Mouse (Mus musculus): ENCODE measurements at regions not wholly inside any gene's neighbourhood (a gene's known extent, or its start where the extent isn't known, plus 50 kb on each side); places are given as distances from the start of the nearest gene placed in this dataset.
A peak's percentile ranks its signal among the peaks of the same experiment; 100 is the strongest.

GRCm38 (mm10) chr11:24502722-24503424 is 425.0 kb downstream of the Bcl11a start:
- DNase-seq (ENCODE audit: low spot score in 2 of 2) = no peak

GRCm38 (mm10) chr11:24515568-24515967 is 437.7 kb downstream of the Bcl11a start:
- DNase-seq (ENCODE audit: low spot score in 2 of 2) = no peak

- DNase-seq (ENCODE audit: low spot score in 2 of 2) = peak in 1 of 2 experiments; percentile 25
Measured at GRCm38 (mm10) chr11:24535462-24535861, 457.6 kb downstream of the Bcl11a start.

- DNase-seq (ENCODE audit: low spot score in 2 of 2) = no peak
Measured at GRCm38 (mm10) chr11:24537721-24538120, 459.9 kb downstream of the Bcl11a start.

GRCm38 (mm10) chr11:24569655-24570054 is 491.8 kb downstream of the Bcl11a start:
- no peak for DNase-seq (ENCODE audit: low spot score in 2 of 2)

GRCm38 (mm10) chr11:24613529-24613928 is 535.7 kb downstream of the Bcl11a start:
- no peak for DNase-seq (ENCODE audit: low spot score in 2 of 2)

- DNase-seq (ENCODE audit: low spot score in 2 of 2) = no peak
Measured at GRCm38 (mm10) chr11:24615436-24615835, 537.6 kb downstream of the Bcl11a start.

- no peak for DNase-seq (ENCODE audit: low spot score in 2 of 2)
Measured at GRCm38 (mm10) chr11:24618586-24618985, 540.7 kb downstream of the Bcl11a start.

GRCm38 (mm10) chr11:24619021-24619420 is 541.2 kb downstream of the Bcl11a start:
- DNase-seq (ENCODE audit: low spot score in 2 of 2) = no peak

- peak in 1 of 2 experiments; percentile 19 for DNase-seq (ENCODE audit: low spot score in 2 of 2)
Measured at GRCm38 (mm10) chr11:24628619-24629018, 550.8 kb downstream of the Bcl11a start.

- DNase-seq (ENCODE audit: low spot score in 2 of 2) = no peak
Measured at GRCm38 (mm10) chr11:24629431-24629830, 551.6 kb downstream of the Bcl11a start.

GRCm38 (mm10) chr11:24630403-24630900 is 552.6 kb downstream of the Bcl11a start:
- no peak for DNase-seq (ENCODE audit: low spot score in 2 of 2)

GRCm38 (mm10) chr11:24631651-24632050 is 553.8 kb downstream of the Bcl11a start:
- DNase-seq (ENCODE audit: low spot score in 2 of 2) = peak; percentile 42 to 61

GRCm38 (mm10) chr11:24636716-24637115 is 558.9 kb downstream of the Bcl11a start:
- peak; percentile 34 to 70 for DNase-seq (ENCODE audit: low spot score in 2 of 2)

- DNase-seq (ENCODE audit: low spot score in 2 of 2) = no peak
Measured at GRCm38 (mm10) chr11:24643439-24644109, 565.7 kb downstream of the Bcl11a start.

- no peak for DNase-seq (ENCODE audit: low spot score in 2 of 2)
Measured at GRCm38 (mm10) chr11:24652852-24653251, 575.0 kb downstream of the Bcl11a start.

GRCm38 (mm10) chr11:24664082-24664481 is 586.2 kb downstream of the Bcl11a start:
- DNase-seq (ENCODE audit: low spot score in 2 of 2) = no peak

GRCm38 (mm10) chr11:24665310-24665709 is 587.5 kb downstream of the Bcl11a start:
- DNase-seq (ENCODE audit: low spot score in 2 of 2) = no peak

- no peak for DNase-seq (ENCODE audit: low spot score in 2 of 2)
Measured at GRCm38 (mm10) chr11:24671662-24672061, 593.8 kb downstream of the Bcl11a start.

GRCm38 (mm10) chr11:24673248-24674207 is 595.7 kb downstream of the Bcl11a start:
- DNase-seq (ENCODE audit: low spot score in 2 of 2) = no peak

- no peak for DNase-seq (ENCODE audit: low spot score in 2 of 2)
Measured at GRCm38 (mm10) chr11:24674208-24674571, 596.3 kb downstream of the Bcl11a start.

Measured in layer of hippocampus, adult 18-20 months (tissue).